Mouse (Mus musculus) kidney, postnatal 25 days (tissue): ENCODE measurements around the gene Zmat5.

Experiments used
- DNase-seq, 2 experiments: peaks; one replicate each; pipeline ENCODE4 v3.0.0; 2021; ENCODE audit warnings: mixed read lengths in 2 of 2

Zmat5 gene

DNA sequence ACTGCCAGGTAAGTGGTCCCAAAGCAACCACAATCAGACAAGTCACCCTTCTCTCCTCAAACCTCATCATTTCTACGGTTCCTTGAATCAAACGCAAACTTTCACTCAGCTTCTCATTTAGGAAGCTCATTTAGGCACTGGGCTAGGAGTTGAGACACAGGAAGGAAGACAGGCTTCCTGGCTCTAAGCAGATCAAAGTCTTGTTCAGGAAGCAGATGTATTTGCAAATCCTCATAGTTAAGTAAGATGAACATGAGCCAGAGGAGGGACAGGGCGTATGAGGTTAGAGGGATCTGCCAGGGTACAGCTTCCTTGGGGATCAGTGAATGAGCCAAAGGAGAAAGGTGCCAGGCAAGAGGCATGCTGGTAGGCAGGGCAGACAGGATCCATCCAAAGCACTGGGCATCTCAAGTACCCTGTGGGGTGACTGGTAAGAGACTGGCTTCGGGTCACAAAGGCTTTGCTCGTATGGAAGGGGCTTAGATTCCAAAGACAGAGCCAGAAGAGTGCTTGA lies 80.2 kb downstream of the Zmat5 start:
- no peak for DNase-seq
